Mouse (Mus musculus): ENCODE results near the gene Phf11c.
"Not testable (repeated sequence)": the region's sequence is repeated elsewhere in the genome, so short reads cannot be mapped to it uniquely, and the experiment has no call there.

The Phf11c gene

DNA sequence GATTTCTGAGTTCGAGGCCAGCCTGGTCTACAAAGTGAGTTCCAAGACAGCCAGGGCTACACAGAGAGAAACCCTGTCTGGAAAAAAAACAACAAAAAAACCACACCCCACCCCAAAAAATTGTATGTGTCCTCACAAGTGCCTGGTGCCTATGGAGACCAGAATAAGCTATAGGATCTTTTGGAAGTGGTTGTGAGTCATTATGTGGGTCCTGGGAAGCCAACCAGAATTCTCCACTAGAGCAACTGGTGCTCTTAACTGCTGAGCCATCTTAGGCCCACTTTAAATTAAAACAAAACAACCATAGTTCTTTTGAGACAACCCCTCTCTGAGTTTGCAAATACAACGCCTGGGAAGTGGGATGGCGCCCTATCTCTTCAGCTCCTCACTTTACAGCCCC lies at the start of gene Phf11c:
TSS of gene Phf11c (minus strand) at position 101 of the 400 bp plus-strand sequence.
- ATAC-seq (ENCODE audit: insufficient number of reproducible peaks, low FRiP score, low TSS enrichment), result no peak

DNA sequence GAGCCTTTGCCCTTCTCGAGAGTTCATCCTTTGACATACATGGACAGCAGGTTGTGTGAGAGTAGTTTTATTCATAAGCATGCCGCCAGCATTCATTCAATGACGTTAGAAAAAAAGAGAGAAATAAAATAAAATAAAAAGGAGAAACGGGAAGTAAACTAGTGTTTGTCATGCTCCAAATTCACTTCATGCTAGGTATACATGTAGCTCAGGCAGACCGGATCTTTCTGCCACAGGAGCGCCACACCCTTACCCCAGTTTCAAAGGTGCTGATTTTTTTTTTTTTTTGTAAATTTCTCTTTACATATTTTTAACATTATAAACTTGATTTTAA lies 46.3 kb upstream of the Phf11c start:
- ATAC-seq (ENCODE audit: insufficient number of reproducible peaks, low FRiP score, low TSS enrichment), result no peak

DNA sequence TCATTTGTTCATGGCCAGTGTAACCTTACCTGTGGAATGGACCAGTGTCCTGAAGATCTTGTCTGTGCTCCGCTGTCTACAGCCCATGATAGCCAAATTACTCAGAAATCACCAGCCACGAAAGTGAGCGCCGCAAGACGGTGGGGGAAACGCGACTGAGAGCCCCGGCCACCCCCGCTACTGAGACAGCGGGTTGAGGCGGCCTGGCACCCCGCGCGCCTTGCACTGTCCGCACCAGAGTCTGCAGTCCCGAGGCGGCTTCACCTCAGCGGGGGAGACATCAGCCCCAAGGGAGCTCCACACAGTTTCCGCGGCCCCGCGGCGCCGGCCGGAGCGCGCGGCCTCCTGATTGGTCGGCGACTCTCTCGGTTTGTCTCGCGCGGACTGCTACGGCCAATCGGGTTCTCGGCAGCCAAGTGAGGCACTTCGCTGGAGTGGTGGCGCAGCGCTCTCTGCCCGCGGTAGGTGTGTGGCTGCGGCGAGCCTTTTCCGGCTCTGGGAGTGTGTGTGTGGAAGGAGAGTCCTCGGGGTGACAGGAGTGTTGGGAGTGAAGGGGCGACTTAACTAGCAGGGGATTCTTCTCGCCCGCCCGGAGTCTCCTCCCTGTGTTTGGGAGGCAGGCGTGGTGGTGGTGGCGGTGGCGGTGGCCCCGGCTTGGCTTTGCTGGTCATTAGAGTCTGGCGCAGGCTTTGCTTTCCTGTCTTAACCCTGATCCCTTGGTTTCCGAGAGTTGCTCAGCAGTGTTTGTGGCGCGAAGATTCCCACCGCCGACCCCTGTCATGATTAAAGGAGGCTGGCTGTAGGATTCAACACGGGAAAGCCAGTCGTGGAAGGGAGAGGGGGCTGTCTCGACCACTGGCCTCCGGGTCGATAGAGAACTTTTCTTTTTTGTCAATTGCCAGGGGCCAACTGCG lies 45.6 kb upstream of the Phf11c start, which contains the start of the genes Setdb2 and Cab39l:
TSS of gene Setdb2 (minus strand) at position 327 of the 914 bp plus-strand sequence.
TSS of gene Cab39l (plus strand) at position 415 of the 914 bp plus-strand sequence.
- ATAC-seq (ENCODE audit: insufficient number of reproducible peaks, low FRiP score, low TSS enrichment), result peak; percentile 100

- no peak for ATAC-seq (ENCODE audit: insufficient number of reproducible peaks, low FRiP score, low TSS enrichment)
These were observed 44.9 kb upstream of the Phf11c start for GRCm38 (mm10) chr14:59440039-59440438.

DNA sequence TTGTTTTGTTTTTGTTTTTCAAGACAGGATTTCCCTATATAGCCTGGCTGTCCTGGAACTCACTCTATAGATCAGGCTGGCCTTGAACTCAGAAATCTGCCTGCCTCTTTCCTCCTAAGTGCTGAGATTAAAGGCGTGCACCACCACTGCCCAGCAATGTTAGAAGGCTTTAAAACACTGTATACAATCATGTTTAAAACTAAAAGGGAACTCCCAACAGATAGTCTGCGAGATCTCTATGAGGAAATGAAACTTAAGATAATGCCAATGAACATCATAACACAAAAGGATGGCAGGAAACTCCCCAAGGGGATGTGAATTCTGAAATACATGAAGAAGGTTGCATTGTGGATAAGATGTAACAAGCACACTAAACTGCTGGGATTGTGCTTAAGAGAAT lies 43.3 kb upstream of the Phf11c start:
- ATAC-seq (ENCODE audit: insufficient number of reproducible peaks, low FRiP score, low TSS enrichment), result no peak

GRCm38 (mm10) chr14:59437398-59437797 lies 42.2 kb upstream of the Phf11c start:
- ATAC-seq (ENCODE audit: insufficient number of reproducible peaks, low FRiP score, low TSS enrichment), result no peak

- no peak for ATAC-seq (ENCODE audit: insufficient number of reproducible peaks, low FRiP score, low TSS enrichment)
These were observed 40.0 kb upstream of the Phf11c start for GRCm38 (mm10) chr14:59435206-59435605.

DNA sequence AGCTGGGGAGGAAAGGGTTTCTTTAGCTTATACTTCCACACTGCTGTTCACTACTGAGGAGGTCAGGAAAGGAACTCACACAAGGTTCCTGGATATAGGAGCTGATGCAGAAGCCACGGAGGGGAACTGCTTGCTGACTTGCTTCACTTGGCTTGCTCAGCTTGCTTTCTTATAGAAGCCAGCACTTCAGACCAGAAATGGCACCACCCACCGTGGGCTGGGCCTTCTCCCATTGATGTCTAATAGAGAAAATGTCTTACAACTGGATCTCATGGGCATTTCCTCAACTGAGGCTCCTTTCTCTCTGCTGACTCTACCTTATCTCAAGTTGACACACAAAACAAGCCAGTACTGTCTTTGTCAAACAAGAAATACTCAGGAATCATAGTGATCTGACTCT lies 38.7 kb upstream of the Phf11c start:
- no peak for ATAC-seq (ENCODE audit: insufficient number of reproducible peaks, low FRiP score, low TSS enrichment)

DNA sequence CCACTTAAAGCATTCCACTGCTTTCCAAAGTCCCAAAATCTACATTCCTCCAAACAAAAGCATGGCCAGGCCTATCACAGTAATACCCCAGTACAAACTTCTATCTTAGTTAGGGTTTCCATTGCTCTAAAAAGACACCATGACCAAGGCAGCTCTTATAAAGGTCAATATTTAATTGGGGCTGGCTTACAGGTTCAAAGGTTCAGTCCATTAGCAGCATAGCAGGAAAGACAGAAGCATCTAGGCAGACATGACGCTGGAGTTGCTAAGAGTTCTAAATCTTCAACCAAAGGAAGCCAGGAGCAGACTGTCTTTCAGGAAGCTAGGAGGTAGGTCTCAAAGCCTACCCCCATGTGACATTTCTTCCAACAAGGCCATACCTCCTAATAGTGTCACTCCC lies 35.4 kb upstream of the Phf11c start:
- ATAC-seq (ENCODE audit: insufficient number of reproducible peaks, low FRiP score, low TSS enrichment), result no peak

GRCm38 (mm10) chr14:59422912-59423663 lies 27.9 kb upstream of the Phf11c start:
- no peak for ATAC-seq (ENCODE audit: insufficient number of reproducible peaks, low FRiP score, low TSS enrichment)

- no peak for ATAC-seq (ENCODE audit: insufficient number of reproducible peaks, low FRiP score, low TSS enrichment)
These were observed 23.0 kb upstream of the Phf11c start for GRCm38 (mm10) chr14:59418171-59418570.

- not testable (repeated sequence) for ATAC-seq (ENCODE audit: insufficient number of reproducible peaks, low FRiP score, low TSS enrichment)
These were observed 19.8 kb upstream of the Phf11c start for GRCm38 (mm10) chr14:59414979-59415378.

- no peak for ATAC-seq (ENCODE audit: insufficient number of reproducible peaks, low FRiP score, low TSS enrichment)
These were observed 1.8 kb upstream of the Phf11c start for GRCm38 (mm10) chr14:59396999-59397398.

DNA sequence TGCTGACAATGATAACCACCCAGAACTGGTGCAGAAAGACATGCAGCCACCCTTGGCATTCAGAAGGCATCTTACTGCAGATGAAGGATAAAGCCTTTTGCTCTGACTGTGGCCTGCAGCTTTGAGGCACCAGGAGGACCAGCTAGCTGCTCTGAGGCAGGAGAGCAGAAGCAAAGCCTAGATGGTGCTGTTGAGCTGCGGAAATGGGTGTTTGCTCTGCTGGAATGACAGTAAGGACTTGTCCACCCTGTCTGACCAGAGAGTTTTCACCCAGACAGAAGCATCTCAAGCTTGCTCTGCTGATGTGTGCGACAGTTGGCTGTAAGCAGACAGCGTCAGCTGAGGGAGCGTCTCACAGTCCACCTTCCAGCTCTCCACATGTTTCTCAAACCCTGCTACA lies 5.0 kb downstream of the Phf11c start:
- ATAC-seq (ENCODE audit: insufficient number of reproducible peaks, low FRiP score, low TSS enrichment), result not testable (repeated sequence)

GRCm38 (mm10) chr14:59389532-59389931 lies 5.6 kb downstream of the Phf11c start:
- ATAC-seq (ENCODE audit: insufficient number of reproducible peaks, low FRiP score, low TSS enrichment), result no peak

- ATAC-seq (ENCODE audit: insufficient number of reproducible peaks, low FRiP score, low TSS enrichment), result no peak
These were observed 24.7 kb downstream of the Phf11c start for GRCm38 (mm10) chr14:59370348-59371068.

DNA sequence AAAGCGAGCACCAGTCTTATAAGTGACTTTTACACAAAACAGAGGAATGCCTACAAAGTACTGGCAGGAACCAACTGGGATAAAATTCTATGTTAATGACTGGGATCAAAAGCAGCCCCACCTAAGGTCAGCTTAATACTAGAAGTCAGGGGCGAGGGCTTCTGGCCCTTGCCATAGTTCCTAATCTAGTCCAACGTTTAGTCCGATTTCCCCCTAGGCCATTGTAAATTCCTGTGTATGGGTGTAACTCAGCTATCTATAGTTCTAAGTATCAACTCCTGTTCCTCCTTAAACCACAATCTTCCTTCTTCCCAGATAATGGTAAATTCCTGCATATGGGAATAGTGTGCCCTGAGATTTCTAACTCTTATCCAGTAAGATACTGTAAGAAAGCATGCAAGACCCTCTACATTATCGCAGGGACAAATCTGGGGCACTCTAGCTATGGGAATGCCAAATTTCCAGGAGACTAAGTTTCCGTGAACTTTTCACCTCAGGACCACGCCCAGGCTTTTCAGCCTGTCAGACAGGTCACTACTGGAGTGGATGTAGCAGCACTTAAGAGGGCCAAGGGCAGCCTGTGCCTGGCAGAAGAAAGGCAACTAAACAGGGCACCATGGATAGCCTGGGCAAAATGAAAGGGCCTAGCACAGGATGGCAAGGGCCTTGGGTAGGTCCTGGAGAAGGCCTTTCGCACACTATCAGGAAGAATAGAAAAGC lies 28.6 kb downstream of the Phf11c start:
- no peak for ATAC-seq (ENCODE audit: insufficient number of reproducible peaks, low FRiP score, low TSS enrichment)

- ATAC-seq (ENCODE audit: insufficient number of reproducible peaks, low FRiP score, low TSS enrichment), result no peak
These were observed 29.9 kb downstream of the Phf11c start, which contains the start of gene Phf11d for GRCm38 (mm10) chr14:59365244-59365644. Phf11d (minus strand) TSS chr14:59365470.

DNA sequence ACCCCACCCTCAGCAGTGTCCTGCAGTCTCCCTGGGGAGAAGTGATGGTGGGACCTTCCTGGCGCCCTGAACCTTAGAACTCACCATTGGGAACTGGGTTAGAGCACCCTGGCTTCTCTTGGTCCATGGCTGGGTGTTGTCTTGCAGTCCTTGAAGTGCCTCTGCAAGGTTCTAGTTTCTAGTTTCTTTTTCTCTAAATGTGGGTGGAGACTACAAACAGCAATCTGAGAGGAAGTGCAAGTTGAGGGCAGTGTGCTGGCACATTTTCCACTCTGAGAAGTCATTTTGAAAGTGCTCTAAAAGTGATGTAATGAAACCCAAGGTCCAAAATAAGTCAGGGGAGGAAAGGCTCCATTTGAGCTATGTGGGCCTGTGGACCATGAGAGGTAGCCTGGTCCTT lies 54.0 kb downstream of the Phf11c start, which contains the start of gene Phf11b:
TSS of gene Phf11b (minus strand) at position 163 of the 400 bp plus-strand sequence.
- not testable (repeated sequence) for ATAC-seq (ENCODE audit: insufficient number of reproducible peaks, low FRiP score, low TSS enrichment)

GRCm38 (mm10) chr14:59339541-59339940 lies 55.6 kb downstream of the Phf11c start:
- ATAC-seq (ENCODE audit: insufficient number of reproducible peaks, low FRiP score, low TSS enrichment), result no peak

Measured in cerebellum, adult (tissue).